Mouse (Mus musculus) brown adipose tissue, adult 24 weeks (tissue): Measurements from ENCODE around the gene Gm28036. TPM values are rescaled to one million over a fixed set of nuclear protein-coding genes. Genes with fewer than 3 reads are reported as not detected.
"Not testable (repeated sequence)": the region's sequence is repeated elsewhere in the genome, so short reads cannot be mapped to it uniquely, and the experiment has no call there.

ENCODE experiments used
- H3K27ac ChIP-seq: fragments of 200-500 bp; replicated peaks from 2 replicates; pipeline ENCODE4 v1.5.1; 2012; ENCODE audit warnings: low read depth, mild to moderate bottlenecking, low read length
- H3K4me1 ChIP-seq: fragments of 200-500 bp; 2 replicates; pipeline ENCODE4 v1.6.1; 2012; ENCODE audit warnings: low read length, mixed read lengths; ENCODE audit not compliant: control insufficient read depth, insufficient read depth, insufficient read length
- H3K4me3 ChIP-seq: fragments of 200-500 bp; 2 replicates; pipeline ENCODE4 v1.5.1; 2012; ENCODE audit warnings: low read depth, mild to moderate bottlenecking, low read length, moderate library complexity; ENCODE audit not compliant: insufficient read depth
- polyA plus RNA-seq: library from polyadenylated mRNA; stranded (reverse); fragments of >200 nt; gene quantifications from 2 replicates; pipeline ENCODE4 v1.2.4, GENCODE M21; 2012; ENCODE audit not compliant: missing spikeins, insufficient read depth, insufficient read length

Gm28036 gene
- polyA plus RNA-seq, result 2.9 and 4.3 TPM in 2 replicates

DNA sequence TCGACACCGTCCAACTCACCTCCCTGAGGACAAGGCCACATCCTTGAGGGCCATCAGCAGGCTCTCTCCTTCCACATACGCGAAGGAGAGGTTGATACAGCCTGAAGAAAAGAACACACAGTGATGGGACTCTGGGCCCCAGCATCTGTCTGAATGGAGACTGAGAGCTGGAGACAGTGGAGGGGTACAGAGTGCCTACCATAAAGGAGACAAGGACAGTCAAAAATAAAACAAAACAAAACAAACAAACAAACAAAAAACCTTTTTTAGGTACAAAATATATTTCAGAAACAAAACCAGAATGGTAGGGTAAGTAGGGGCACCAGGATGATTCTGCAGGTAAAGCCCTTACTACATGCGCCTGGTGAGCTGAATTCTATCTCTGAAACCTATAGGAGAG lies at the start of gene Gm28036:
Gene Gm28036 (minus strand): TSS at position 101 of the 400 bp plus-strand sequence.
- no peak within 1 kb of the TSS for H3K27ac ChIP-seq
- H3K4me3 ChIP-seq, result no peak within 1 kb of the TSS
- H3K4me1 ChIP-seq, result no peaks in the 10 kb centered on the region

DNA sequence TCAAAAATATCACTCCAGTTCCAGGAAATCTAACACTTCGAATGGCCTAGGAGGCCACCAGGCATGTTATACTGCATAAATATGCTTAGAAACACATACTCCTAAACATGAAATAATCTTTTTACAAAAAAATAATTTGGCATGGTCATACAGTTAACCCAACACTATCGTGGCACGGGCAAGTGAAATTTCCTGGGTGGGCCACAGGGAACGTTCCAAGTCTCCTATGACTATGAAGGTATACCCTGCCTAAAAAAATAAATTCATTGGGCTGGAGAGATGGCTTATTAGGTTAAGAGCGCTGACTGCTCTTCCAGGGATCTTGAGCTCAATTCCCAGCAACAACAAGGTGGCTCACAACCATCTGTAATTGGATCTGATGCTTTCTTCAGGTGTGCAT lies 39.7 kb upstream of the Gm28036 start:
- Histone ChIP-seq H3K4me1 (no peaks in the 10 kb centered on the region), H3K4me3 (no peak overlapping the region)

GRCm38 (mm10) chr2:156165478-156165877 lies 38.6 kb upstream of the Gm28036 start:
- no peak overlapping the region for H3K27ac ChIP-seq
- no peak overlapping the region for H3K4me3 ChIP-seq
- no peaks in the 10 kb centered on the region for H3K4me1 ChIP-seq

More for the DNA sequence above, 39.7 kb upstream of the Gm28036 start:
- no peak overlapping the region for H3K27ac ChIP-seq

- Histone ChIP-seq H3K4me1 (no peaks in the 10 kb centered on the region), H3K27ac (no peak overlapping the region), H3K4me3 (no peak overlapping the region)
Observed at GRCm38 (mm10) chr2:156151538-156151937, 24.6 kb upstream of the Gm28036 start.

DNA sequence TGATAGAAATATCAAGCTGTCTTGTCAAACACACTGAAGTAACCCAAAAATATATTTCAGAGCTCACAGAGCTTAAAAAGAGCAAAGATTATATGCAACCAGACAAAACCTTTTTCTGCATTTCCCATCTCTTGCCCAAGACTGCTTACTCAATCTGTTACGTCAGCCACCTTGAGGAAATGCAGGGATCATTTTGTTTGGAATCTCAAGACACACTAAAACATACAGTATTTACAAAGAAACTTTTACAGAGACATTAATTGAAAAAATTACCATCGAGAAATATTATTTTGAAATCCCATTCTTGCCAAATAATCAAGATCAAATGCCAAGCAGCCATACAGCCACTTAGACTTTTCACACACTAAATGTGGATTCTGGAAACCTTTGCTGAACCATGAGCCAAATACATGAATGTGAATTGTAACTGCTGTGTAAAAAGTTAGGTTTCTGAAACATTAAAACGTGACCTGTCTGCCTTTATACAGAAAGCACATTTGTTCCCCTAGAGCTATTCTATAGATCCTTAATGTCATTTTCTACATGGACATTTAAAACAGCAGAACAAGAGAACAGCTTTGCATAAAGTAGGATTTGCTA lies 20.5 kb upstream of the Gm28036 start:
- Histone ChIP-seq H3K27ac (no peak overlapping the region), H3K4me3 (no peak overlapping the region)

DNA sequence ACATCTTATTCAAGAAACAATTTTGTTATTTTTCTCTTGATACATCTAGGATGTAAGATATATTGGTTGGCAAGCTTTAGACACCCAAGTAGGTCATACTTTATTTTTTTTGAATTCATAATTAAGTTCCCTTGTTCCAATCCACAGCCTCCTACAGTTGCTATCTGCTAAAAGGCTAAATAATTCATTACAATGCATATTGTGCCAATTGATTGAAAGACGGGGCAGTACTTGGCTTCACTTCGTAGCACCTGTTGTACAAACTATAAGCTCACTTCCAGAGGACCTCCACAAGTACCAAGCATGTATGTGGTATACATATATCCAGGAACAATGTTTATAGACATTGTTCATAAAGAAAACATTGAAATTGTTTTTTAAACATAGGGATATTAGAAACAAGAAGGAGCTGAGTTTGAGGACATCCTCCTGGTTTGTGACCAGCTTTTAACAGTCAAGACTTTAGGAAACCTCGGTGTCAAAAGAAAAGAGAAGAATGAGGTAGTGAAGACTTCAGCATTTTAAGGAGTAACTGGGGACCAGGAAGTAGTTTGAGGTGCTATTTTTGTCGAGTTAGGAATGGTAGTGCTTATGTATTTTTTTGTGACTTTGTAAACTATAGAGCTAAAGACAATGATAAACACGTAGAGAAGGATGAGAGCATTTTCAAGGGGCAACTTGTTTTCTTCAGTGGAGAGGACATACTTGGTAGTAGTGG lies 19.5 kb upstream of the Gm28036 start:
- Histone ChIP-seq H3K27ac (no peak overlapping the region), H3K4me1 (peaks cover 4% of the 10 kb centered on the region; the same call in 1 of the 2 replicates), H3K4me3 (no peak overlapping the region)

More for the DNA sequence above, 20.5 kb upstream of the Gm28036 start:
- peaks cover 4% of the 10 kb centered on the region; the same call in 1 of the 2 replicates for H3K4me1 ChIP-seq

GRCm38 (mm10) chr2:156145486-156146130 lies 18.7 kb upstream of the Gm28036 start:
- no peak overlapping the region for H3K27ac ChIP-seq
- H3K4me1 ChIP-seq, result peaks cover 4% of the 10 kb centered on the region; the same call in 1 of the 2 replicates
- no peak overlapping the region for H3K4me3 ChIP-seq

DNA sequence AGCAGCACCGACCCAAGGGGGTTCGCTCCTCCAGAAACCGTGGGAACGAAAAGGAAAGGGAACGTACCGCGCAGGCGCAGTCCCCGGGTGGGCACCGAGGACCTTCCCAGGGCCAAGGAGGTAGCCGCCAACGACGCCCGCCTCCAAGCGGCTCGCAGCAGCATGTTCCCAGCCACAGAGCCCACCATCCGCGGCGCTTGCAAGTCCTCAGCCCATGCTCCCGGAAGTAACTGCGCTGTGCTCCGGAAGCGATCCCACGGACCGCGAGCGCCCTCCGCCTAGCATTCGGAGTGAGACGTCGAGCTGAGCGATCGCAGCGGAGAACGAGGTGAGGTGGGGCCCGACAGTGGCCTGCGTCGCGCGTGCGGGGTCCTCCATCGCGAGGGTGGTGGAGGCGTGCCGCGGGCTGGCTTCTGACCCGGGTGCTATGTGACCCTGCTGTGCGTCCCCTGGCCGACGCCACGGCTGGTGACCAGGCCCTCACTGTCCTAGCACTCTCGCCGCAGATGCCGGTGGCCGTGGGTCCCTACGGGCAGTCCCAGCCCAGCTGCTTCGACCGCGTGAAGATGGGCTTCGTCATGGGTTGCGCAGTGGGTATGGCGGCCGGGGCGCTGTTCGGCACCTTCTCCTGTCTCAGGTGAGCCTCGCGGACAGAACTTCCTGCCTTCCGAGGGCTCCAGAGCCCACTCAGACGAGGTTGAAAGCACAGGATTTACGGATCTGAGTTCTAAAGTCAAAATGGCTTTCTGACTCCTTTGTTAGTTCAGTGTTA lies 17.2 kb upstream of the Gm28036 start, which contains the start of the genes Romo1 and Nfs1:
Gene Romo1 (plus strand): TSS at position 87 of the 772 bp plus-strand sequence.
Gene Nfs1 (minus strand): TSS at position 234 of the 772 bp plus-strand sequence.
- Histone ChIP-seq H3K4me3 (peak within 1 kb of the TSS; percentile 93), H3K4me1 (peaks cover 4% of the 10 kb centered on the region; the same call in 1 of the 2 replicates), H3K27ac (peak within 1 kb of the TSS; percentile 84)

- Histone ChIP-seq H3K4me3 (peak overlapping the region; percentile 93), H3K27ac (no peak overlapping the region), H3K4me1 (peaks cover 4% of the 10 kb centered on the region; the same call in 1 of the 2 replicates)
Observed at GRCm38 (mm10) chr2:156143367-156143766, 16.5 kb upstream of the Gm28036 start.

DNA sequence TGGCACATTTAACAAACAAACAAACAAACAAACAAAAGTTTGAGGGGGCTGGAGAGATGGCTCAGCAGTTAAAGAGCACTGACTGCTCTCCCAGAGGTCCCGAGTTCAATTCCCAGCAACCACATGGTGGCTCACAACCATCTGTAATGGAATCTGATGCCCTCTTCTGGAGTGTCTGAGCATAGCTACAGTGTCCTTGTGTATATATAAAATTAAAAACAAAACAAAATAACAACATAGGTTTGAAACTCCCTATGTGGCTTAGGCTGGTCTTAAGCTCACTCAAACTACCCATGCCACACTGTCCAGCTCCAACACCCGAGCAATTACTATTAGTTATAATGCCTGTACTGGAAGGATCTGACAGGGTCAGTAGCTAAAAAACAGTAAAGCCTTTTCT lies 15.9 kb upstream of the Gm28036 start:
- peaks cover 4% of the 10 kb centered on the region; the same call in 1 of the 2 replicates for H3K4me1 ChIP-seq
- no peak overlapping the region for H3K4me3 ChIP-seq
- H3K27ac ChIP-seq, result no peak overlapping the region

- Histone ChIP-seq H3K27ac (no peak overlapping the region), H3K4me3 (no peak overlapping the region), H3K4me1 (no peaks in the 10 kb centered on the region)
Observed at GRCm38 (mm10) chr2:156135695-156136094, 8.8 kb upstream of the Gm28036 start.

GRCm38 (mm10) chr2:156134161-156134560 lies 7.3 kb upstream of the Gm28036 start:
- H3K4me1 ChIP-seq, result no peaks in the 10 kb centered on the region
- H3K4me3 ChIP-seq, result no peak overlapping the region
- H3K27ac ChIP-seq, result no peak overlapping the region

GRCm38 (mm10) chr2:156123731-156124130 lies 3.2 kb downstream of the Gm28036 start:
- no peak overlapping the region for H3K4me3 ChIP-seq
- H3K4me1 ChIP-seq, result no peaks in the 10 kb centered on the region
- H3K27ac ChIP-seq, result no peak overlapping the region

GRCm38 (mm10) chr2:156119566-156119965 lies 7.3 kb downstream of the Gm28036 start:
- no peaks in the 10 kb centered on the region for H3K4me1 ChIP-seq
- no peak overlapping the region for H3K27ac ChIP-seq
- no peak overlapping the region for H3K4me3 ChIP-seq

GRCm38 (mm10) chr2:156112080-156112423 lies 14.8 kb downstream of the Gm28036 start:
- H3K4me1 ChIP-seq, H3K27ac ChIP-seq: not testable (repeated sequence)
- H3K4me3 ChIP-seq, result peak overlapping the region; percentile 90
